Mouse (Mus musculus) hindbrain, postnatal 0 days (tissue): ENCODE data around the gene Rbm6. TPM values are rescaled to one million over a fixed set of nuclear protein-coding genes. Genes with fewer than 3 reads are reported as not detected.

ENCODE experiments used
- ATAC-seq: fragments of 200-750 bp; cut with Nextera tagmentation; 2 replicates; pipeline ENCODE4 v1.8.0; 2017; ENCODE audit warnings: mild to moderate bottlenecking, moderate TSS enrichment, moderate library complexity
- DNase-seq: peaks from one replicate; pipeline ENCODE4 v3.0.0-alpha.2; 2015; ENCODE audit warnings: low spot score
- H3K27ac ChIP-seq: fragments of 300-500 bp; sonication (generic); 2 replicates; pipeline ENCODE4 v1.5.1; 2014; ENCODE audit warnings: mild to moderate bottlenecking
- H3K27me3 ChIP-seq: fragments of 300-500 bp; sonication (generic); 2 replicates; pipeline ENCODE4 v1.6.1; 2014; ENCODE audit warnings: low read length, mixed read lengths; ENCODE audit not compliant: insufficient read depth
- H3K36me3 ChIP-seq: fragments of 300-500 bp; sonication (generic); 2 replicates; pipeline ENCODE4 v1.6.1; 2014; ENCODE audit warnings: low read length, mixed read lengths; ENCODE audit not compliant: insufficient read depth
- H3K4me1 ChIP-seq: fragments of 300-500 bp; sonication (generic); 2 replicates; pipeline ENCODE4 v1.6.1; 2014; ENCODE audit warnings: antibody characterized with exemption, low read length, mixed read lengths; ENCODE audit not compliant: insufficient read depth
- H3K4me2 ChIP-seq: fragments of 300-500 bp; sonication (generic); 2 replicates; pipeline ENCODE4 v1.6.1; 2014; ENCODE audit warnings: low read depth, mild to moderate bottlenecking, low read length, moderate library complexity, mixed read lengths
- H3K4me3 ChIP-seq: fragments of 300-500 bp; sonication (generic); 2 replicates; pipeline ENCODE4 v1.5.1; 2014; ENCODE audit warnings: low read length
- H3K9ac ChIP-seq: fragments of 300-500 bp; sonication (generic); replicated peaks from 2 replicates; pipeline ENCODE4 v1.6.1; 2014; ENCODE audit warnings: mild to moderate bottlenecking, low read length, moderate library complexity, mixed read lengths
- H3K9me3 ChIP-seq: fragments of 300-500 bp; sonication (generic); 2 replicates; pipeline ENCODE4 v1.6.1; 2016; ENCODE audit warnings: low read length, mixed read lengths
- CTCF ChIP-seq: IDR thresholded peaks from 2 replicates; pipeline ENCODE4 v1.5.1; 2016; ENCODE audit warnings: antibody characterized with exemption, control low read depth, low read depth
- WGBS: fragments of 180-500 bp; shearing (Covaris S2); extraction: QIAGEN DNeasy Blood & Tissue Kit; methylation state at CpG from one replicate; pipeline ENCODE4 v1.1.7; 2014; 5-methylcytosine and 5-hydroxymethylcytosine counted together
- polyA plus RNA-seq: library from polyadenylated mRNA; unstranded; fragments of >200 nt; fragmentation: Nextera tagmentation; extraction: Ambion mirVana; gene quantifications from 2 replicates; pipeline ENCODE4 v1.2.1, GENCODE M21; 2015
- total RNA-seq: library from RNA; depleted of rRNA; stranded (reverse); fragments of >200 nt; gene quantifications from 2 replicates; pipeline ENCODE4 v1.2.3, GENCODE M21; 2014

Rbm6 gene
- total and polyA plus RNA-seq, 2 experiments from 2014 or later, result 55.0 to 62.3 TPM

DNA sequence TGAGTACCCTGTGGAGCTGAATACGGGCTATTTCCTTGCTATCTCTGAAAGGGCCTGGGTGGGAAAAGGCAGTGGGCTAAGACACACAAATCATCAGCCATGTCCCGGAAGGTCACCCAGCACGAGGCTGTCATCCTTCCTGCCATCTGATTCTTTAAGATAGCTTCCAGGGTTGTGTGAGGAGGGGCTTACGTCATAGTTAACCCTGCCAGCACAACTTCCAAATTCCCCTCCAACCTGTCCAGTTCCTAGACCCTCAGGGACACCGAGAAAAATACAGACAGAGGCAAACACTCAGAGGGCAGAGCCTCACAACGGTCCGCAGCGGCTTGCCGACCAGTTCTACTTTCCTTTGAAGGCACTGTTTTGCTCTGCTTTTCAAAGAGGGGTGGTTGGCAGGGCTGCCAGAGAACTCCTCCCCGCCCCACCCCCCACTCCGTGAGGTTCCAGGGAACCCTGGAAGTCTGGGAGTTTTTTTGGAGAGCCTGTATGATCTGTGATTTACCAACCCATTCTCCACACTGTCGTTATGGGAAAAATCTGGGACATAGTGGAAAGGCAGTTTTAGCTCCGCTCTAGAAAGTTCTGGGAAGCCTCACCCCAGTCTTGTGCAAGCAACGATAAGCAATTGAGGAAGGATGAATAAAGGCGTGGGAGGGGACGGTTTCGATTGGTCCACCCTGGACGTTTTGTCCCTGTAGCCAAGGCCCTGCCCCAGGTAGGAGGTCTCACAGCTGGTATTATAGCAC is 35.5 kb upstream of the Rbm6 start:
- H3K4me2 ChIP-seq, result no peak overlapping the region
- no peak overlapping the region for H3K4me3 ChIP-seq
- 27% methylated on average over 18 of the region's 18 CpGs for WGBS
- H3K27me3 ChIP-seq, result no peaks in the 10 kb centered on the region
- H3K9me3 ChIP-seq, result no peaks in the 10 kb centered on the region
- no peaks in the 10 kb centered on the region for H3K36me3 ChIP-seq
- no peak overlapping the region; the same call in 1 of the 2 replicates for H3K9ac ChIP-seq
- no peak for DNase-seq
- H3K27ac ChIP-seq, result no peak overlapping the region
- no peak for ATAC-seq
- 0 out of 2 replicates have a peak, but pooled peaks cover 3% of the 10 kb centered on the region for H3K4me1 ChIP-seq
- no peak for TF ChIP-seq CTCF

- DNase-seq, result no peak
- Histone ChIP-seq H3K4me1 (0 out of 2 replicates have a peak, but pooled peaks cover 3% of the 10 kb centered on the region), H3K4me2 (no peak overlapping the region), H3K36me3 (no peaks in the 10 kb centered on the region), H3K27me3 (no peaks in the 10 kb centered on the region), H3K9ac (no peak overlapping the region), H3K9me3 (no peaks in the 10 kb centered on the region), H3K27ac (no peak overlapping the region), H3K4me3 (no peak overlapping the region)
- WGBS, result 71% methylated on average over 14 of the region's 14 CpGs
- no peak for TF ChIP-seq CTCF
- no peak for ATAC-seq
Measured at GRCm38 (mm10) chr9:107907801-107908120, 34.7 kb upstream of the Rbm6 start.

DNA sequence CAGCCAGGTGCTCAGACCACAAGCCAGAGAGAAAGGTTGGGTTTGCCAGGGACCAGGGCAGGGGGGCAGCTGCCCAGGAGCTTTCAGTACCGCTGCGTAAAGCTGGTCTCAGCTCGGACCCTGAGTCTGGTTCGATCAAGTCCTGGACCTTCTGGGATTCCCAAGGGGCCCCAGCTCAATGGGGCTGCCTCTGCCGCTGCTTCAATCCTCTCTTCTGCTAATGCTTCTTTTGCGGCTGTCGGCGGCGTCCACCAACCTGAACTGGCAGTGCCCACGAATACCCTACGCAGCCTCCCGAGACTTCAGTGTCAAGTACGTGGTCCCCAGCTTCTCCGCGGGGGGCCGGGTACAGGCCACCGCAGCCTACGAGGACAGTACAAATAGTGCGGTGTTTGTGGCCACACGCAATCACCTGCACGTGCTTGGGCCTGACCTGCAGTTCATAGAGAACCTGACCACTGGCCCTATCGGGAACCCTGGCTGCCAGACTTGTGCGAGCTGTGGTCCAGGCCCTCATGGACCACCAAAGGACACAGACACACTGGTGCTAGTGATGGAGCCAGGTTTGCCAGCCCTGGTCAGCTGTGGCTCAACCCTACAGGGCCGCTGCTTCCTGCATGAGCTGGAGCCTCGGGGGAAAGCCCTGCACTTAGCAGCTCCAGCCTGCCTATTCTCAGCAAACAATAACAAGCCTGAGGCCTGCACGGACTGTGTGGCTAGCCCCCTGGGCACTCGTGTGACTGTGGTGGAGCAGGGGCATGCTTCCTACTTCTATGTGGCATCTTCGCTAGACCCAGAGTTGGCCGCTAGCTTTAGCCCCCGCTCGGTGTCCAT is 34.1 kb upstream of the Rbm6 start:
- H3K27ac ChIP-seq, result no peak overlapping the region
- DNase-seq (no peak), ATAC-seq (no peak)
- H3K4me2 ChIP-seq, result peak overlapping the region; percentile 47
- no peaks in the 10 kb centered on the region for H3K27me3 ChIP-seq
- peak overlapping the region; percentile 10; the same call in 1 of the 2 replicates for H3K4me3 ChIP-seq
- 0 out of 2 replicates have a peak overlapping the region, but pooled peaks have one; percentile 5 for H3K9ac ChIP-seq
- no peak for TF ChIP-seq CTCF
- H3K4me1 ChIP-seq, result 0 out of 2 replicates have a peak, but pooled peaks cover 3% of the 10 kb centered on the region
- WGBS, result 51% methylated on average over 31 of the region's 31 CpGs
- H3K36me3 ChIP-seq, result no peaks in the 10 kb centered on the region
- no peaks in the 10 kb centered on the region for H3K9me3 ChIP-seq

GRCm38 (mm10) chr9:107906252-107906966 is 33.4 kb upstream of the Rbm6 start, which contains the start of gene Mst1r:
Mst1r (plus strand) TSS chr9:107906873.
- H3K27ac ChIP-seq, result no peak within 1 kb of the TSS
- no peaks in the 10 kb centered on the region for H3K36me3 ChIP-seq
- H3K9ac ChIP-seq, result 0 out of 2 replicates have a peak within 1 kb of the TSS, but pooled peaks have one; percentile 5
- 0 out of 2 replicates have a peak, but pooled peaks cover 3% of the 10 kb centered on the region for H3K4me1 ChIP-seq
- 20% methylated on average over 19 of the region's 19 CpGs for WGBS
- H3K9me3 ChIP-seq, result no peaks in the 10 kb centered on the region
- peak within 1 kb of the TSS; percentile 47 for H3K4me2 ChIP-seq
- H3K4me3 ChIP-seq, result peak within 1 kb of the TSS; percentile 10; the same call in 1 of the 2 replicates
- DNase-seq, result peak; percentile 39
- no peaks in the 10 kb centered on the region for H3K27me3 ChIP-seq
- no peak for ATAC-seq
- TF ChIP-seq CTCF, result no peak

- Histone ChIP-seq H3K4me2 (no peak overlapping the region), H3K9ac (no peak overlapping the region), H3K4me1 (0 out of 2 replicates have a peak, but pooled peaks cover 3% of the 10 kb centered on the region), H3K36me3 (no peaks in the 10 kb centered on the region), H3K27me3 (no peaks in the 10 kb centered on the region), H3K9me3 (no peaks in the 10 kb centered on the region), H3K4me3 (no peak overlapping the region), H3K27ac (no peak overlapping the region)
- 2% methylated on average over 4 of the region's 4 CpGs for WGBS
- peak; percentile 68 for ATAC-seq
- peak; percentile 98 for TF ChIP-seq CTCF
- peak; percentile 94 for DNase-seq
Measured at GRCm38 (mm10) chr9:107904726-107905125, 31.7 kb upstream of the Rbm6 start.

DNA sequence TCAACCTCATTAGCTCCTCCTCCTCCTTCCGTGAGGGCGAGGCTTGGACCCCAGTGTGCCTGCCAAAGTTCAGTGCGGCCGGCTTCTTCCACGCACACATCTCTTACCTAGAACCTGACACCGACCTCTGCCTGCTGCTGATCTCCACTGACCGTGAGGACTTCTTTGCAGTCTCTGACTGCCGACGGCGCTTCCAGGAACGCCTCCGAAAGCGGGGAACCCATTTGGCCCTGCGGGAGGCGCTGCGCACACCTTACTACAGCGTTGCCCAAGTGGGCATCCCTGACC is 28.5 kb upstream of the Rbm6 start:
- H3K9ac ChIP-seq, result peak overlapping the region; percentile 39; the same call in 1 of the 2 replicates
- H3K36me3 ChIP-seq, result no peaks in the 10 kb centered on the region; the same call in 1 of the 2 replicates
- ATAC-seq (no peak), DNase-seq (no peak)
- peak overlapping the region; percentile 37 for H3K4me3 ChIP-seq
- TF ChIP-seq CTCF, result no peak
- H3K27ac ChIP-seq, result no peak overlapping the region; the same call in 1 of the 2 replicates
- 0 out of 2 replicates have a peak, but pooled peaks cover under 1% of the 10 kb centered on the region for H3K4me1 ChIP-seq
- 15% methylated on average over 17 of the region's 17 CpGs for WGBS
- H3K4me2 ChIP-seq, result peak overlapping the region; percentile 59
- H3K27me3 ChIP-seq, result no peaks in the 10 kb centered on the region
- H3K9me3 ChIP-seq, result no peaks in the 10 kb centered on the region
